Mouse (Mus musculus): ENCODE measurements around the gene Hoxa7. TPM values are rescaled to one million over a fixed set of nuclear protein-coding genes. Genes with fewer than 3 reads are reported as not detected.

Hoxa7 gene
- polyA plus RNA-seq, 1 experiment: 2.5 TPM

DNA sequence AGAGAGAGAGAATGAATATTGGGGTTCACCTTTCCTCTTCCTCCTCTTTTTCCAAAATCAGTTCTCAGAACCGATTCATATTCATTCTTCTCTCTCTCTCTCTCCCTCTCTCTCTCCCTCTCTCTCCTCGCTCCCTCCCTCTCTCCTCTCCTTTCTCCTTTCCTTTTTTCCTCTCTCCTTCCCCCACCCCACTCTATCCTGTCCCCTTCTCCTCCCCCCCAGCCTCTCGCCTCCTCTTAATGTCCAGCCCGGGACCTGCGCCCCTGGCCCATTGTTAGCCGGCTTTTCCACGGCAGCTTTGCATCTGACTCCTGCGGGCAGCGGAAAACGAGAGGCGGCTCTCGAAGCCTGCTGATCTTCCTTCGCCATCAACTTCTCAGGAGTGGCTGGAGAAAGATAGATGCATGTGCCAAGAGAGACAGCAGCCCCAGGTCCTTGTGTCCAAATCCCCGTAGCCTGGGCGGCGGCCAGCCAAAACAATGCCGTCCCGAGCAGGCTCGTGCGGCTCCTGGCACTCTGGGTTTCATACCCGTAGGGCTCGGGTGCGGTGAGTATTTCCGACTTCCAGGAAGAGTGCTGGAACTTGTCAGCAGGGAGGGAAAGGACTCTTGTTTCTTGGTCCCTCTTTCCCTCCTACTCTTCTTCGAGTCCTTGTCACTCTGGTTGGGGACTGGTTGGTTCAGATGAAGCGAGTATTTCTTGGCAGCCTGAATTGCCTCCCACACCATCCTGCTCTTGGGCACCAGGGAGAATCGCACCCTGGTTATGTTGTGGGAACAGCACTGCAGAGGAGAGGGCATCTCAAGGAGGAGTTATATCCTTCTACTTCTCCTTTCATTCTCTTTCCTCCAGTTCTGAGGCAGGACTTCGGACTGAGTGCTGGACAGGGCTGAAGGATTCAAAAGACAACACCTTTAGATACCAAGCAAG lies 55.9 kb downstream of the Hoxa7 start:
- H3K36me3 ChIP-seq (ENCODE audit: control insufficient read depth, insufficient read depth, low read length): no peaks in the 10 kb centered on the region
- WGBS: 59% methylated on average over 28 of the region's 28 CpGs
- H3K27ac ChIP-seq (ENCODE audit: insufficient read depth, low read depth, low read length): peak overlapping the region; percentile 64
- H3K4me3 ChIP-seq (ENCODE audit: low read depth, low read length): peak overlapping the region; percentile 47
- H3K4me1 ChIP-seq (ENCODE audit: control insufficient read depth, insufficient read depth, insufficient read length, low read length): peaks cover 8% of the 10 kb centered on the region
- TF ChIP-seq CTCF (IDR thresholded peaks at IDR 0.05; ENCODE audit: extremely low read depth, insufficient read length, insufficient replicate concordance, low read depth, low read length) (no peak), POLR2A (IDR thresholded peaks at IDR 0.05; ENCODE audit: low read depth, low read length) (no peak)
- peaks cover 27% of the 10 kb centered on the region for H3K27me3 ChIP-seq (ENCODE audit: control insufficient read depth, insufficient read depth, low read length)

DNA sequence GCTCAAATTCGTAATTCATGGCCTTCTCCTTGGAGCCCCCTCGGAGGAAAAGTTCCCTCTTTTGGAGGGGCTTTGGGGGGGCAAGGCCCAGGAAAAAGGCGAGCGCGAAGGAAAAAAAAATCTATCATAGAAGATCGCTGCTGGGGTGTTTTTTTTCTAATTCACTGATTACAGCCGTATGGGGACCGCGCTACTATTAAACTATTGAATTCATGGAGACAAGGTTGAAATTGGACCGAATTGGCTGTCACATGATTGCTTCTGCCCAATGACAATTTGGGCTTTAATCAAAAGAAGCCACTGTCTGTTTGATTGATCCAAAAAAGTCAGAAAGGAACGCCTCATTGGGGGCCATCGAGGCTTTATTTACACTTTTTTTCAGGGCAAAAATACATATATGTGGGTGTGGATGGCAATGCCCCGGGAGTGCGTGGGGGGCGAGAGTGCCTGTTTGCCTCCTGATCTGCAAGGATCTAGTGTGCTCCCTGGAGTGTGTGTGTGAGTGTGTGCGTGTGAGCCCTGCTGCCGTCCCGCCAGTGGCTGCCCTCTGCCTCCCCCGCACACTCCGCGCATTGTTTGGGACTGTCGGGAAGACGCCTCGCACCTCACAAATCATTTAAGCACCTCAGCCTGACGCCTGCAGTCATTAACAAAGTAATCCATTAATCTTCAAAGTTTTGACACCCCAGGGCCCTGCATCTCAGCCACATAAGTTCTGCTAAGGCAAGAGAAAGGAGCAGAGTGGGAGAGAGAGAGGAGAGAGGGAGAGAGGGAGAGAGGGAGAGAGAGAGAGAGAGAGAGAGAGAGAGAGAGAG lies 56.8 kb downstream of the Hoxa7 start, which contains the start of gene Hoxa2:
Gene Hoxa2 (minus strand): TSS at position 206 of the 815 bp plus-strand sequence.
- peak within 1 kb of the TSS; percentile 72 for H3K27ac ChIP-seq (ENCODE audit: insufficient read depth, low read depth, low read length)
- WGBS: 29% methylated on average over 25 of the region's 25 CpGs
- H3K27me3 ChIP-seq (ENCODE audit: control insufficient read depth, insufficient read depth, low read length): peaks cover 33% of the 10 kb centered on the region
- H3K36me3 ChIP-seq (ENCODE audit: control insufficient read depth, insufficient read depth, low read length): no peaks in the 10 kb centered on the region
- peaks cover 5% of the 10 kb centered on the region for H3K4me1 ChIP-seq (ENCODE audit: control insufficient read depth, insufficient read depth, insufficient read length, low read length)
- H3K4me3 ChIP-seq (ENCODE audit: low read depth, low read length): peak within 1 kb of the TSS; percentile 51
- no peak for TF ChIP-seq POLR2A (IDR thresholded peaks at IDR 0.05; ENCODE audit: low read depth, low read length)
- TF ChIP-seq CTCF (IDR thresholded peaks at IDR 0.05; ENCODE audit: extremely low read depth, insufficient read length, insufficient replicate concordance, low read depth, low read length): no peak

Other genes starting within 250 kb of the Hoxa7 start
- gene Skap2, start 209.3 kb downstream of the Hoxa7 start, polyA plus RNA-seq (2012; rRNA removed): 2.7 and 6.5 TPM in 2 replicates
- 0.11 and 0.28 TPM in 2 replicates for gene Hoxa1, start 63.5 kb downstream of the Hoxa7 start, polyA plus RNA-seq (2012; rRNA removed)
- gene Hoxa2, start 57.0 kb downstream of the Hoxa7 start, polyA plus RNA-seq (2012; rRNA removed): 0.83 and 1.0 TPM in 2 replicates
- gene 5730596B20Rik, start 44.4 kb downstream of the Hoxa7 start, polyA plus RNA-seq (2012; rRNA removed): 0.10 TPM in 1 of 2 replicates, not detected in the other
- 2.3 and 2.4 TPM in 2 replicates for gene Hoxa4, start 30.1 kb downstream of the Hoxa7 start, polyA plus RNA-seq (2012; rRNA removed)
- gene Hoxa5, start 17.3 kb downstream of the Hoxa7 start, polyA plus RNA-seq (2012; rRNA removed): 3.5 and 4.7 TPM in 2 replicates
- 0.15 and 0.52 TPM in 2 replicates for gene Hoxa6, start 13.1 kb downstream of the Hoxa7 start, polyA plus RNA-seq (2012; rRNA removed)
- 3.5 and 5.0 TPM in 2 replicates for gene Hoxa3, start 8.5 kb downstream of the Hoxa7 start, polyA plus RNA-seq (2012; rRNA removed)
- gene Gm28308, start 8.5 kb downstream of the Hoxa7 start, polyA plus RNA-seq (2012; rRNA removed): 0.58 TPM in 1 of 2 replicates, not detected in the other
- not detected in 2 replicates for gene Hoxa9, start 9.2 kb upstream of the Hoxa7 start, polyA plus RNA-seq (2012; rRNA removed)
- 0.06 TPM in 1 of 2 replicates, not detected in the other for gene Hoxa10, start 19.0 kb upstream of the Hoxa7 start, polyA plus RNA-seq (2012; rRNA removed)
- 0.04 TPM in 1 of 2 replicates, not detected in the other for gene Hoxa11, start 24.0 kb upstream of the Hoxa7 start, polyA plus RNA-seq (2012; rRNA removed)
- not detected in 2 replicates for gene Hoxa13, start 39.0 kb upstream of the Hoxa7 start, polyA plus RNA-seq (2012; rRNA removed)
- gene Evx1, start 91.6 kb upstream of the Hoxa7 start, polyA plus RNA-seq (2012; rRNA removed): not detected in 2 replicates

Data from small intestine, adult 2 months (tissue).